Mouse (Mus musculus): ENCODE data around the gene Snapc5. TPM values are rescaled to one million over a fixed set of nuclear protein-coding genes. Genes with fewer than 3 reads are reported as not detected.
"Not testable (repeated sequence)": the region's sequence is repeated elsewhere in the genome, so short reads cannot be mapped to it uniquely, and the experiment has no call there.

Gene Snapc5
- total RNA-seq (2014; fragmentation: Nextera tagmentation) (13.0 and 13.2 TPM in 2 replicates), total RNA-seq (2017) (46.6 and 55.3 TPM in 2 replicates)

- ATAC-seq (replicated peaks; ENCODE audit: low FRiP score, low TSS enrichment, poor library complexity, severe bottlenecking) = peak; percentile 84
Observed at GRCm38 (mm10) chr9:64178974-64179646, at the start of gene Snapc5. Gene Snapc5, plus strand, starts transcription at chr9:64179274.

- no peak for ATAC-seq (replicated peaks; ENCODE audit: low FRiP score, low TSS enrichment, poor library complexity, severe bottlenecking)
Observed at GRCm38 (mm10) chr9:64131623-64132022, 47.5 kb upstream of the Snapc5 start.

- not testable (repeated sequence) for ATAC-seq (replicated peaks; ENCODE audit: low FRiP score, low TSS enrichment, poor library complexity, severe bottlenecking)
Observed at GRCm38 (mm10) chr9:64138896-64139295, 40.2 kb upstream of the Snapc5 start.

- ATAC-seq (replicated peaks; ENCODE audit: low FRiP score, low TSS enrichment, poor library complexity, severe bottlenecking) = no peak
Observed at GRCm38 (mm10) chr9:64139879-64140278, 39.2 kb upstream of the Snapc5 start.

GRCm38 (mm10) chr9:64156641-64157040, 22.4 kb upstream of the Snapc5 start:
- ATAC-seq (replicated peaks; ENCODE audit: low FRiP score, low TSS enrichment, poor library complexity, severe bottlenecking) = peak; percentile 59; the same call in 1 of the 2 replicates

GRCm38 (mm10) chr9:64160471-64160870, 18.6 kb upstream of the Snapc5 start:
- no peak for ATAC-seq (replicated peaks; ENCODE audit: low FRiP score, low TSS enrichment, poor library complexity, severe bottlenecking)

- ATAC-seq (replicated peaks; ENCODE audit: low FRiP score, low TSS enrichment, poor library complexity, severe bottlenecking) = not testable (repeated sequence)
Observed at GRCm38 (mm10) chr9:64169967-64170366, 9.1 kb upstream of the Snapc5 start.

GRCm38 (mm10) chr9:64172145-64172815, 6.8 kb upstream of the Snapc5 start:
- ATAC-seq (replicated peaks; ENCODE audit: low FRiP score, low TSS enrichment, poor library complexity, severe bottlenecking) = peak; percentile 12

GRCm38 (mm10) chr9:64172816-64173665, 6.0 kb upstream of the Snapc5 start, which contains the start of the genes Zwilch and Rpl4:
Gene Zwilch, minus strand, starts transcription at chr9:64173104.
Gene Rpl4, plus strand, starts transcription at chr9:64173375.
- ATAC-seq (replicated peaks; ENCODE audit: low FRiP score, low TSS enrichment, poor library complexity, severe bottlenecking) = peak; percentile 76

- no peak for ATAC-seq (replicated peaks; ENCODE audit: low FRiP score, low TSS enrichment, poor library complexity, severe bottlenecking)
Observed at GRCm38 (mm10) chr9:64173666-64174220, 5.3 kb upstream of the Snapc5 start.

- no peak for ATAC-seq (replicated peaks; ENCODE audit: low FRiP score, low TSS enrichment, poor library complexity, severe bottlenecking)
Observed at GRCm38 (mm10) chr9:64174341-64174740, 4.7 kb upstream of the Snapc5 start.

- no peak for ATAC-seq (replicated peaks; ENCODE audit: low FRiP score, low TSS enrichment, poor library complexity, severe bottlenecking)
Observed at GRCm38 (mm10) chr9:64174766-64175165, 4.3 kb upstream of the Snapc5 start.

- no peak for ATAC-seq (replicated peaks; ENCODE audit: low FRiP score, low TSS enrichment, poor library complexity, severe bottlenecking)
Observed at GRCm38 (mm10) chr9:64175378-64175777, 3.7 kb upstream of the Snapc5 start.

- peak; percentile 61 for ATAC-seq (replicated peaks; ENCODE audit: low FRiP score, low TSS enrichment, poor library complexity, severe bottlenecking)
Observed at GRCm38 (mm10) chr9:64178610-64178973, 482 bp upstream of the Snapc5 start.

- not testable (repeated sequence) for ATAC-seq (replicated peaks; ENCODE audit: low FRiP score, low TSS enrichment, poor library complexity, severe bottlenecking)
Observed at GRCm38 (mm10) chr9:64183295-64183694, 4.2 kb downstream of the Snapc5 start.

GRCm38 (mm10) chr9:64184166-64184840, 5.2 kb downstream of the Snapc5 start:
- no peak for ATAC-seq (replicated peaks; ENCODE audit: low FRiP score, low TSS enrichment, poor library complexity, severe bottlenecking)

- ATAC-seq (replicated peaks; ENCODE audit: low FRiP score, low TSS enrichment, poor library complexity, severe bottlenecking) = no peak
Observed at GRCm38 (mm10) chr9:64193879-64194278, 14.8 kb downstream of the Snapc5 start.

- no peak for ATAC-seq (replicated peaks; ENCODE audit: low FRiP score, low TSS enrichment, poor library complexity, severe bottlenecking)
Observed at GRCm38 (mm10) chr9:64195554-64195953, 16.5 kb downstream of the Snapc5 start.

- no peak for ATAC-seq (replicated peaks; ENCODE audit: low FRiP score, low TSS enrichment, poor library complexity, severe bottlenecking)
Observed at GRCm38 (mm10) chr9:64197524-64197923, 18.4 kb downstream of the Snapc5 start.
